Mouse (Mus musculus) forebrain, embryonic 15.5 days (tissue): ENCODE data around the gene Mst1. TPM values are rescaled to one million over a fixed set of nuclear protein-coding genes. Genes with fewer than 3 reads are reported as not detected.

Experiments used
- ATAC-seq: fragments of 200-750 bp; cut with Nextera tagmentation; replicated peaks from 2 replicates; pipeline ENCODE4 v1.8.0; 2017; ENCODE audit warnings: mild to moderate bottlenecking, moderate TSS enrichment, moderate library complexity
- H3K27ac ChIP-seq: fragments of 300-500 bp; sonication (generic); replicated peaks from 2 replicates; pipeline ENCODE4 v1.5.1; 2015; ENCODE audit warnings: mild to moderate bottlenecking, inconsistent platforms
- H3K27me3 ChIP-seq: fragments of 300-500 bp; sonication (generic); 2 replicates; pipeline ENCODE4 v1.6.1; 2015; ENCODE audit warnings: inconsistent platforms
- H3K36me3 ChIP-seq: fragments of 300-500 bp; sonication (generic); 2 replicates; pipeline ENCODE4 v1.6.1; 2015; ENCODE audit warnings: mild to moderate bottlenecking, inconsistent platforms
- H3K4me1 ChIP-seq: fragments of 300-500 bp; sonication (generic); 2 replicates; pipeline ENCODE4 v1.6.1; 2015; ENCODE audit warnings: inconsistent platforms
- H3K4me2 ChIP-seq: fragments of 300-500 bp; sonication (generic); replicated peaks from 2 replicates; pipeline ENCODE4 v1.6.1; 2015; ENCODE audit warnings: mild to moderate bottlenecking, inconsistent platforms
- H3K4me3 ChIP-seq: fragments of 300-500 bp; sonication (generic); 2 replicates; pipeline ENCODE4 v1.5.1; 2015; ENCODE audit warnings: mild to moderate bottlenecking, inconsistent platforms
- H3K9ac ChIP-seq: fragments of 300-500 bp; sonication (generic); replicated peaks from 2 replicates; pipeline ENCODE4 v1.6.1; 2015; ENCODE audit warnings: mild to moderate bottlenecking, inconsistent platforms
- H3K9me3 ChIP-seq: fragments of 300-500 bp; sonication (generic); 2 replicates; pipeline ENCODE4 v1.6.1; 2016; ENCODE audit warnings: inconsistent platforms
- WGBS: fragments of 180-500 bp; shearing (Covaris S2); methylation state at CpG from one replicate; pipeline ENCODE4 v1.1.7; 2015; ENCODE audit warnings: mixed read lengths; 5-methylcytosine and 5-hydroxymethylcytosine counted together
- polyA plus RNA-seq: library from polyadenylated mRNA; unstranded; fragments of >200 nt; fragmentation: Nextera tagmentation; extraction: Ambion mirVana; gene quantifications from 2 replicates; pipeline ENCODE4 v1.2.1, GENCODE M21; 2015

The Mst1 gene
- polyA plus RNA-seq, 1 experiment from 2014 or later = not detected

DNA sequence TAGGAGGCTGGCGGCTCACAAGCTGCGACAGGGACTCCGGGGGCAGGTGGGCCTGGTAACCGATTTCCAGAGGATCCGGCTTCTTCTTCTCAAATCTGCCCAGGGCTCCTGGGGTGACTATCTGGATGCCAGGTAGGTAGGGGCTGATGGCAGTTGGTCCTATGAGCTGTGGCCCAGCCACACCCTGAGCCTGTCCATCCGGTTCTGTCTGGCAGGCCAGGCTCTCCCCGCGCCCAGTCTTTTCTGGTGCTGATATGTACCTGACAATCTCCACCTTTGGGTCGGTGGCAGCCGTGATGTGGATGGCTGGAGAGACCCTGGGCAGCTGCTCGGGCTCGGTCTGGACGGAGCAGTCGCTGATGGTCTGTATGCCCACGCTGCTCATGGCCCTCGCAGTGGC is 29.9 kb downstream of the Mst1 start:
- Histone ChIP-seq H3K4me1 (peaks cover 7% of the 10 kb centered on the region; the same call in 1 of the 2 replicates), H3K27ac (no peak overlapping the region), H3K4me2 (no peak overlapping the region), H3K9ac (no peak overlapping the region), H3K36me3 (peaks cover 47% of the 10 kb centered on the region), H3K27me3 (no peaks in the 10 kb centered on the region), H3K4me3 (no peak overlapping the region), H3K9me3 (no peaks in the 10 kb centered on the region)
- ATAC-seq = no peak
- WGBS = 85% methylated on average over 16 of the region's 16 CpGs

DNA sequence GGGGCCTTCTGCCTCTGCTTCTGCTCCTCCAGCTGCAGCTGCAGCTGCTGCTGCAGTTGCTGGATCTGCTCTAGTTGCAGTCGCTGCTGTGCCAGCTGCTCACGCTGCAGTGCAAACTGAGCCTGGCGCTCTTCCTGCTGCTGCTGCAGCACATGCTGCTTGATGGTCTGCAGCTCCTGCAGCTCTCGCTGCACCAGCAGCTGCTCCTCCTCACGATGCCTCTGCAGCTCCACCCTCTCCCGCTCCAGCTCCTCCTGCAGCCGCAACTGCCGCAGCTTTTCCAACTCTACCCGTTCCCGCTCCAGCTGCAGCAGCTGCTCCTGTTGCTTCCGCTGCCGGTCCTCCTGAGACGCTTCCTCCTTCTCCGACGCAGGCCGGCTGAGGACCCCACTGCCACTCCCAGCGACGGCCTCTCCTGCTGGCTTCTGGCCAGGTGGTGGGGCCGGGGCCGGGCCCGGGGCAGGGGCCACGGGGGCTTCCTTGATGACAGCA is 30.9 kb downstream of the Mst1 start:
- peak overlapping the region; percentile 8; the same call in 1 of the 2 replicates for H3K4me2 ChIP-seq

DNA sequence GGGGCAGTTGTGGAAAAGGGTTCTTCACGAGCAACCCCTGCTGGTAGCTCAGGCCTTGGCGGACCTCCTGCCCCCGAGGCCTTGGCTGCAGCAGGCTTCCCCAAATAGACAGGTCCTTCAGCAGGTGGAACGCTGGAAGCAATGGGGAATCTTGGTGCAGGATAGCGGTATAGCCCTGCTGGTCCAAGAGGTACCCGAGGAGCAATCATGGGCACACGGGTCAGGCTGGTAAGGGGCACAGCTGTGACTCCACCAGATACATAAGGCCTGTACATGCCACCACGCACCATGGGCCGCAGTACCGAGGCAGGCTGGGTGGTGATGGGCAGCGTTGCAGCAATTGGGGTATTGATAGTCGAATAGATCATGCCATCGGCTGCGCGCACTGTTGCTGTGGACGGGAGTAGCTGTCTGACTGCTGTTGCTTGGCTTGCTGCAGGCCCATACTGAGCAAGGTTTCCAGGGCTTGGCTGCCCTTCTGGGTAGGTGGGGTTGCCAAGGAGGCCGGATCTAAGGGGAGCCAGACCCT is 31.4 kb downstream of the Mst1 start:
- no peaks in the 10 kb centered on the region for H3K27me3 ChIP-seq
- peaks cover 54% of the 10 kb centered on the region for H3K36me3 ChIP-seq
- H3K4me1 ChIP-seq = peaks cover 7% of the 10 kb centered on the region; the same call in 1 of the 2 replicates
- ATAC-seq = no peak
- H3K9ac ChIP-seq = no peak overlapping the region
- no peak overlapping the region for H3K4me2 ChIP-seq
- no peaks in the 10 kb centered on the region for H3K9me3 ChIP-seq
- no peak overlapping the region for H3K4me3 ChIP-seq
- H3K27ac ChIP-seq = no peak overlapping the region
- 78% methylated on average over 17 of the region's 17 CpGs for WGBS

More for the DNA sequence above, 30.9 kb downstream of the Mst1 start:
- Histone ChIP-seq H3K4me1 (peaks cover 7% of the 10 kb centered on the region; the same call in 1 of the 2 replicates), H3K27me3 (no peaks in the 10 kb centered on the region), H3K9ac (no peak overlapping the region), H3K4me3 (no peak overlapping the region), H3K9me3 (no peaks in the 10 kb centered on the region), H3K27ac (no peak overlapping the region), H3K36me3 (peaks cover 55% of the 10 kb centered on the region)
- WGBS = 16% methylated on average over 22 of the region's 22 CpGs
- ATAC-seq = no peak

DNA sequence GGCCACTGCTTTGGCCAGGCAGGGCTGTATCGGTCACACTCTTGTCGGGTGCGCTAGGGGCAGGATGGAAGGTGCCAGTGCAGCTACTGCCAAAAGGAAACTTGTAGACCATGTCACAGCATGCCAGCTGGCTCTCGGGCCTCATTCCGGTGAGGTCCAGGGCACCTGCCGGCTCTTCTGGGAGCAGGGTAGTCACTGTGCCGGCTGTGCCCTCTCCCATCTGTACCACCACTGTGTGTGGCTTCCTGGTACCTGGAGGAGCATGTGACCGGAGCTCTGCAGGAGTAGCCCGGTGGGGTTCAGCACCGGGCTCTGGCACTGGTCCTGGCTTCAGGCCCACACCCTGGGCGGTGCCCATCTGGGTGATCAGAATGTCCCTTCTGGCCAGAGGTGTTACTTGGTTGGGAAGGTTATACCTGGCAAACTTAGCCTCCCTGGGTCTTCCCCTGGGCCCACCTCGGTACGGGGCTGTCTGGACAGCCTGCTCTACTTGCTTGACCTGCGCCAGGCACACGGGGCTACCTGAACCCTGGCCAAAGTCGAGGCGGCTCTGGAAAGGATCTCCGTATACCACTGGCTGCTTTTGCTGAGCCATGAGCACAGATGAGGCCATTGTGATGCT is 32.6 kb downstream of the Mst1 start:
- Histone ChIP-seq H3K4me3 (no peak overlapping the region), H3K36me3 (peaks cover 57% of the 10 kb centered on the region), H3K9ac (no peak overlapping the region), H3K4me1 (peaks cover 7% of the 10 kb centered on the region; the same call in 1 of the 2 replicates), H3K27me3 (no peaks in the 10 kb centered on the region), H3K9me3 (no peaks in the 10 kb centered on the region), H3K27ac (no peak overlapping the region), H3K4me2 (no peak overlapping the region)
- WGBS = 91% methylated on average over 18 of the region's 18 CpGs
- no peak for ATAC-seq

DNA sequence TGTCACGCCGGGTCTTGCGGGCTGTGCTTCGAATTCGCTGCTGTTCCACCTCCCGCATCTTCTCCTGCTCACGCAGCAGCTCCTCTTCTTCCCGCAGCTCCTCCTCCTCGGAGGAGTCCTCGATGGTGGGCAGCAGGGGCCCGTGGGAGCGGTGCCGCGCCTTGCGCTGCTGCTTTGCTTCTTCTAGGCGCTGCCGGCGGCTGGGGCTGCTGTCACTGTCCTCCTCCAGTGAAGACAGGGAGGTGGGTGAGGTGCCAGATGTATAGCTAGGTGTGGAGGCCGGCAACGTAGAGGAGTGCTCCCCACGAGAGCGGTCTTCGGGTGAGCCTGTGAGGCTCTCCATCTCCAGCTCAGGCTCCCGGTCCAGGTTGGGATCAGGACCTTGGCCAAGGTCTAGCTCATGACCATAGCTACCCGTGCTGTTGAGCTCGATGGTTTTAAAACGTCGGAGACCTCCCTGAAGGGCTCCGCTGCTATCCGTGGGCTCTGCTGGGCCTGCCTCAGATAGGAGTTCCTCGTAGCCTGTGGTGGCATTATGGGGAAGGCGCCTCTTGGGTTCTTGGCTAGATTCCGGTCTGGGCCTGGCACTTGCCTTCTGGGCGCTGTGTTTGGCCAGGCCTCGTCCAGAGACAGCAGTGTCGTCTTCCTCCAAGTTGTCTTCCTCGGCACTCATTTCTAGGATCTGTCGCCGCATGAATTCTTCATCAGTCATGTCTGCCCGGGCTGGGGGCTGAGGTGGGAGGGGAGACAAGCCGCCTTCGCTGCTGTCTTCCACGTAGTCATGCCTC is 35.2 kb downstream of the Mst1 start:
- WGBS = 80% methylated on average over 43 of the region's 43 CpGs
- Histone ChIP-seq H3K4me1 (peaks cover 7% of the 10 kb centered on the region; the same call in 1 of the 2 replicates), H3K36me3 (peaks cover 47% of the 10 kb centered on the region), H3K27me3 (no peaks in the 10 kb centered on the region), H3K4me2 (no peak overlapping the region), H3K27ac (no peak overlapping the region), H3K9me3 (no peaks in the 10 kb centered on the region), H3K9ac (no peak overlapping the region), H3K4me3 (no peak overlapping the region)
- no peak for ATAC-seq

DNA sequence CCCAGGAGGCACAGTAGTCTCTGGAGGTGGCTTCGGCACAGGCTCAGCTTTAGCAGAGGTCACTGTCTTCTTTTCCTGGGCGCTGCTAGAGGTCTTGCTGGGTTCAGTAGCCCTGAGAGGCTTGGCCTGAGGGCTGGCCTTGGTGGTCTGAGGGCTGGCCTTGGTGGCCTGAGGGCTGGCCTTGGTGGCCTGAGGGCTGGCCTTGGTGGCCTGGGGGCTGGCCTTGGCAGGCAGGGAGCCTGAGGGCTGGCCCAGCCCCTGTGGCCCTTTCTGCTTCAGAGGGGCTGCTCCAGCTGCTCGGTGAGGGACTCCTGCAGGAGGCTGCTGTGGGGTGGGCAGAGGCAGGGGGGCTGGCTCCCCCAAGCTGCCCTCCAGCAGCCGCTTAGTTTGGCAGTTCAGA is 36.9 kb downstream of the Mst1 start:
- ATAC-seq = no peak
- Histone ChIP-seq H3K27ac (no peak overlapping the region), H3K4me2 (no peak overlapping the region), H3K4me1 (no peaks in the 10 kb centered on the region), H3K9me3 (no peaks in the 10 kb centered on the region), H3K4me3 (no peak overlapping the region), H3K36me3 (peaks cover 42% of the 10 kb centered on the region), H3K27me3 (no peaks in the 10 kb centered on the region), H3K9ac (no peak overlapping the region)
- 65% methylated on average over 4 of the region's 4 CpGs for WGBS

DNA sequence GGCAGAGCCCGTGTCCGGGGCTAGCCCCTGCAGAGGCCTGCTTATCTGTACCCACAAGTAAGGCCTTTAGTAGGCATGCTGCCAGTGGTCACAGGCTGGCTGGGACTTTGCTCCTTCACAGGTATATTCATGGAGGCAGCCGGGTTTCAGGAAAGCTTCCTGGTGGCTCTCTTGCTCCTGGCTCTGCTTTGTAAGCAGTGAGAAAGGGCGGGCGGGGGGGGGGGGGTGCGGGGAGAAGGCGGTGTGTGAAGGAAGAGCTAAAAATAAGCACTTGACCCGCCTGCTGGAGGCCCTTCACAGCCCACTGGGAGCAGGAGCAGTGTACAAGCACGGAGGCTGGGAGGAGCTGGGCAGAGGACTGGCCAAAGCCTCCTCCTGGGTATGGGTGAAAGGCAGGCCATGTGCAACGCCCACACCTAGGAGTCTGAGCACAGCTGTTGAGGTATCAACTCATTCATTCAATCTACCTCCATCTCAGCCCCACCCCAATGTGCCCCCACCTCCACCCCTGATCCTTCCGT is 39.7 kb downstream of the Mst1 start:
- no peak overlapping the region for H3K4me2 ChIP-seq
- H3K4me3 ChIP-seq = no peak overlapping the region
- no peaks in the 10 kb centered on the region for H3K9me3 ChIP-seq
- no peak for ATAC-seq
- no peaks in the 10 kb centered on the region for H3K27me3 ChIP-seq
- H3K4me1 ChIP-seq = no peaks in the 10 kb centered on the region
- H3K9ac ChIP-seq = no peak overlapping the region
- 51% methylated on average over 11 of the region's 11 CpGs for WGBS
- no peak overlapping the region for H3K27ac ChIP-seq
- H3K36me3 ChIP-seq = peaks cover 16% of the 10 kb centered on the region

DNA sequence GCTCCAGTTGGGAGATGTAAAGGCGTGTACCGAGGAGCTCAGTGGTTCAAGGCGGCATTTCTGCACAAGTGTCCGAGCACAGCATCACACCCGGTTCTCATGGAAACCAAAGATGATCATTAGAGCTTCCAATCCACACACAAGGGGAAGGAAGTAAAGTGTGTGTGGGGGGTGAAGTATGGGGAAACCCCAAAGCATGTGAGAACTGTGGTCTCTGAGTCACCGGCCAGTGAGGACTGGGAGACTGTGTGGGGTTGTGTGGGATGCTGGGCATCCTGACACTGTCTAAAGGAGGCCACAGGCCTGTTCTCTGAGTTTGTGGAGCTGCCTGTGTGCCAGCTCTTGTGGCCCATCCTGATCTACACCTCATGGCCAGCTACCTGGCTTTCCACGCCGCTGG is 40.4 kb downstream of the Mst1 start:
- ATAC-seq = no peak
- Histone ChIP-seq H3K4me3 (no peak overlapping the region), H3K36me3 (peaks cover 14% of the 10 kb centered on the region), H3K9me3 (no peaks in the 10 kb centered on the region), H3K27me3 (no peaks in the 10 kb centered on the region), H3K27ac (no peak overlapping the region), H3K9ac (no peak overlapping the region), H3K4me1 (no peaks in the 10 kb centered on the region), H3K4me2 (no peak overlapping the region)
- 92% methylated on average over 8 of the region's 8 CpGs for WGBS

DNA sequence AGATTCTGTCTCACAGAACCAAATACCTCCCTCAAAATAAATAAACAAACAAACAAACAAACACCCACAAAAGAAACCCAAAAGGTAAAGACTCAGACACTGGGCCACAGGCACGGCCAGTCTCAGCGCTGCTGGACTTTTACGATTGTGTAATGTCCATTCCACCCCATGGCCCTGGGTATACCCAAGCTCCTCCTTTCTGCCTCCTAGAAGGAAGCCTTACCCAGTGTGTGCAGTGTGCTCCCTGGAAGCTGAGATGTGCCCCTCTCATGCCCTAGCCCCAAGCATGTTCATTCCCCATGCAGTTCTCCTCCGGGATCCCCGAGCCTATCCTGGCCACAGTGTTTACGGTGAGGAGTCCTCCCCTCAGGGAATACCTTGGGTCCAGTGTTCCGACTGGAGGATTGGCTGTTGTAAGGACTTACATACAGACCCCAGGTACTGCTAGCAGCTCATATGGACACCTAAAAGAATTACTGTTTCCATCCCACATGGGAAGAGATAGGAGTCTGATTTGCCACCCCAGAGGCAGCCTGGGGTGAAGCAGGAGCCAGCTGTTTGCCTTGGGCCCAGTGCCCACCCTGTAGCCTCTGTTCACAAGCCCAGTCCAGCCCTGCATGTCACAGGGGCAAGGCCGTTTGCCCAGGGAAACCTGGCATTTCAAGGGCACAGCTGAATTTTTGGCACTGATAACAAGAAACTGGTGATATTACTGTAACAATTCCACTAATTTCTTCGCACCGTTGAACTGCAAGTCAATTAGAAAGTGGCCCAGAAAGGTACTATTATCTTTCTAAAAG is 41.1 kb downstream of the Mst1 start:
- Histone ChIP-seq H3K9ac (no peak overlapping the region), H3K4me3 (no peak overlapping the region), H3K27me3 (no peaks in the 10 kb centered on the region), H3K4me2 (no peak overlapping the region), H3K9me3 (no peaks in the 10 kb centered on the region), H3K4me1 (no peaks in the 10 kb centered on the region), H3K27ac (no peak overlapping the region), H3K36me3 (peaks cover 15% of the 10 kb centered on the region; the same call in 1 of the 2 replicates)
- 86% methylated on average over 10 of the region's 10 CpGs for WGBS
- ATAC-seq = no peak

DNA sequence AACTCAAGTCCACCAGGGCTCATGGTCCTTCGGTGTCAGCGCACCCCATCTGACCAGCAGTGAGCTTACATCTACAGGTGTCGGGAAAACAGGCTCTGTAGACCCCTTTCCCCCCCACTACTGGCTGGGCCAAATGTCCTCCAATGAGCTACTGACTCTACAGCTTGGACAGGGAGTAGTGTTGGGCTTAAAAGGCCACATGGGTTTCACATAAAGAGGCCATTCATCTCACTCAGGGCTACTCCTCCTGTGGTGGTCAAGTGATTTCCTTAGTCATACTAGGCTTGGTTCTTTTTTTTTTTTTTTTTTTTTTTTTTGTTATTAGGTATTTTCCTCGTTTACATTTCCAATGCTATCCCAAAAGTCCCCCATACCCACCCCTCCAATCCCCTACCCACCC is 43.7 kb downstream of the Mst1 start:
- ATAC-seq = no peak
- no peaks in the 10 kb centered on the region for H3K27me3 ChIP-seq

DNA sequence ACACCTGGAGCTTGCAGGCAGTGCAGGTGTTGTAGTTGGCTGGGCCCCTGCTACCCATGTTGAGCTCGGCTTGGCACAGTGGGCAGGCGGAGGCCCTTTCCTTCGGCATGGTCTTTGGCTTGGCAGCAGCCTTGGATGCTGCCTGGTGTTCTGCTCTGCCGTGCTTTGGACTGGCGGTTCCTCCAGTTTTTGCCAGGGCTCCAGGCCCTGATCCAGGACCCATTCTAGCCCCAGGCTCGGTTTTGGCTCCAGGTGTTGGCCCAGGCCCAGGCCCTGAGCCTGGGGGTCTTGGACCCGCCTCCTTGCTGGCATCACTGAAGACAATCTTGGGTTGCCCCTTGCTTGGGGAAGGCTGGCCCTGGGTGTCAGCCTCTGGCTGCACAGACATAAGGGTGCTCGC is 45.5 kb downstream of the Mst1 start:
- Histone ChIP-seq H3K9me3 (no peaks in the 10 kb centered on the region), H3K36me3 (peaks cover 9% of the 10 kb centered on the region; the same call in 1 of the 2 replicates), H3K27me3 (no peaks in the 10 kb centered on the region), H3K27ac (no peak overlapping the region), H3K4me3 (no peak overlapping the region), H3K4me2 (no peak overlapping the region), H3K4me1 (no peaks in the 10 kb centered on the region), H3K9ac (no peak overlapping the region)
- WGBS = 75% methylated on average over 8 of the region's 8 CpGs
- ATAC-seq = no peak

More for the DNA sequence above, 43.7 kb downstream of the Mst1 start:
- H3K4me3 ChIP-seq = no peak overlapping the region
- H3K9me3 ChIP-seq = no peaks in the 10 kb centered on the region
- H3K36me3 ChIP-seq = peaks cover 9% of the 10 kb centered on the region; the same call in 1 of the 2 replicates
- H3K9ac ChIP-seq = no peak overlapping the region
- 86% methylated on average over 4 of the region's 4 CpGs for WGBS
- H3K27ac ChIP-seq = no peak overlapping the region
- no peaks in the 10 kb centered on the region for H3K4me1 ChIP-seq
- H3K4me2 ChIP-seq = no peak overlapping the region
